Mouse (Mus musculus) limb, embryonic 14.5 days (tissue): ENCODE data around the gene Orm1. TPM values are rescaled to one million over a fixed set of nuclear protein-coding genes. Genes with fewer than 3 reads are reported as not detected.
A peak's percentile ranks its signal among the peaks of the same experiment; 100 is the strongest.

ENCODE experiments used
- ATAC-seq: fragments of 200-750 bp; cut with Nextera tagmentation; 2 replicates; pipeline ENCODE4 v1.8.0; 2017; ENCODE audit warnings: low read depth, moderate number of reproducible peaks, moderate TSS enrichment; ENCODE audit not compliant: low FRiP score
- DNase-seq: peaks from one replicate; pipeline ENCODE4 v3.0.0-alpha.2; 2015; ENCODE audit warnings: low spot score
- H3K27ac ChIP-seq: fragments of 300-500 bp; sonication (generic); replicated peaks from 2 replicates; pipeline ENCODE4 v1.5.1; 2014; ENCODE audit warnings: low read depth, mild to moderate bottlenecking, low read length, moderate library complexity, mixed read lengths
- H3K27me3 ChIP-seq: fragments of 300-500 bp; sonication (generic); 2 replicates; pipeline ENCODE4 v1.6.1; 2014; ENCODE audit warnings: low read length, mixed read lengths; ENCODE audit not compliant: control insufficient read depth, insufficient read depth
- H3K36me3 ChIP-seq: fragments of 300-500 bp; sonication (generic); 2 replicates; pipeline ENCODE4 v1.6.1; 2014; ENCODE audit warnings: mild to moderate bottlenecking, low read length, moderate library complexity, mixed read lengths; ENCODE audit not compliant: control insufficient read depth, insufficient read depth
- H3K4me1 ChIP-seq: fragments of 300-500 bp; sonication (generic); 2 replicates; pipeline ENCODE4 v1.6.1; 2014; ENCODE audit warnings: antibody characterized with exemption, low read length, mixed read lengths; ENCODE audit not compliant: control insufficient read depth, insufficient read depth
- H3K4me2 ChIP-seq: fragments of 300-500 bp; sonication (generic); replicated peaks from 2 replicates; pipeline ENCODE4 v1.6.1; 2014; ENCODE audit warnings: low read depth, mild to moderate bottlenecking, low read length, moderate library complexity; ENCODE audit not compliant: severe bottlenecking
- H3K4me3 ChIP-seq: fragments of 300-500 bp; sonication (generic); replicated peaks from 2 replicates; pipeline ENCODE4 v1.5.1; 2014; ENCODE audit warnings: low read length
- H3K9ac ChIP-seq: fragments of 300-500 bp; sonication (generic); 2 replicates; pipeline ENCODE4 v1.6.1; 2014; ENCODE audit warnings: mild to moderate bottlenecking, low read depth, low read length, moderate library complexity; ENCODE audit not compliant: severe bottlenecking
- H3K9me3 ChIP-seq: fragments of 300-500 bp; sonication (generic); 2 replicates; pipeline ENCODE4 v1.6.1; 2016; ENCODE audit warnings: low read length; ENCODE audit not compliant: control insufficient read depth
- POLR2A ChIP-seq: fragments of 200-500 bp; IDR thresholded peaks from 2 replicates; pipeline ENCODE4 v1.8.0; 2012; ENCODE audit warnings: inconsistent platforms, mild to moderate bottlenecking, moderate library complexity, borderline replicate concordance; ENCODE audit not compliant: insufficient read depth, insufficient read length; ENCODE audit errors: extremely low read depth
- WGBS: fragments of 180-500 bp; shearing (Covaris S2); extraction: QIAGEN DNeasy Blood & Tissue Kit; methylation state at CpG from one replicate; pipeline ENCODE4 v1.1.7; 2014; 5-methylcytosine and 5-hydroxymethylcytosine counted together
- polyA plus RNA-seq, 2 experiments: library from polyadenylated mRNA; depleted of rRNA in 1 of 2; stranded (reverse) in 1 of 2; unstranded in 1 of 2; fragments of >200 nt; fragmentation: Nextera tagmentation in 1 of 2; extraction: Ambion mirVana in 1 of 2; gene quantifications; 2 replicates each; pipeline versions ENCODE4 v1.2.1 to v1.2.3; 2012 to 2014

Orm1 gene
- 0.28 TPM in 1 of 2 replicates, not detected in the other for polyA plus RNA-seq (2012; rRNA removed)
- polyA plus RNA-seq (2014; fragmentation: Nextera tagmentation; extraction: Ambion mirVana): 0.43 and 1.6 TPM in 2 replicates

DNA sequence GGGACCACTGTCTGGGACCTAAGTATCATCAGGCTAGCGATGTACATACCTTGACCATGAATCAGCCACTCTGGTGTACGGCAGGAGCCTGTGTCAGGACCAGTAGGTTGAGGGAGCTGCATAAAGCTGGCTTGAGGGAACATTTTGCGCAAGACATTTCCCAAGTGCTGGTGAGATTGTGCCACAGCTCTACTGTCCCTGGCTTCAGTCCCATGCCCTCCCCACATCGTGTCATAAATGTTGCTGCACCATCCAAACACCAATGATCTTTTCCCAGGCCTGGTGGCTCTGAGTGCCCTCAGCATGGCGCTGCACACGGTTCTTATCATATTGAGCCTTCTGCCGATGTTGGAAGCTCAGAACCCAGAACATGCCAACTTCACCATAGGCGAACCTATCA is at the start of gene Orm1:
Gene Orm1, plus strand, starts transcription at position 266 of the 400 bp plus-strand sequence.
- DNase-seq: no peak
- H3K9ac ChIP-seq: no peak within 1 kb of the TSS
- H3K4me1 ChIP-seq: no peaks in the 10 kb centered on the region
- no peak within 1 kb of the TSS for H3K4me2 ChIP-seq
- ATAC-seq: no peak
- no peaks in the 10 kb centered on the region for H3K36me3 ChIP-seq
- no peaks in the 10 kb centered on the region for H3K9me3 ChIP-seq
- 83% methylated on average over 8 of the region's 8 CpGs for WGBS
- no peak for TF ChIP-seq POLR2A
- H3K27me3 ChIP-seq: no peaks in the 10 kb centered on the region
- no peak within 1 kb of the TSS for H3K4me3 ChIP-seq
- H3K27ac ChIP-seq: no peak within 1 kb of the TSS

DNA sequence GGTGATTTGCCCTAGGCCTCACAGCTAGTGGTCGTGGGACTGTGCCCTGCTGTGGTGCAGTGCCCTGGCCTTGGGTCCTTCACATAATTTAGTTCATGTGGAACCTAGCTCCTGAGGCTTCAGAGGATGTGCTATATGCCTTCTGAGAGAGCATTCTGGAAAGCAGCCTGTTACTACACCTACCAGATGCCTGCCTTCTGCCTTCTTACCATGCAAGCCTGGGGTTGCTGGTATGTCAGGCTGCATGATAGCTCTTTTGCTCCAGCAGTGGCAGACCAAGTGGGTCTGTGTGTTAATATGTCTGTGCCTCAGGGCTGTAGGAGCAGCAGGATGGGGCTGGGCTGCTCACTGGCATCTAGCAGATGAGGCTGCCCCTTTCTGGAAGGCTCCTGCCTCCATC is 48.7 kb upstream of the Orm1 start:
- DNase-seq (no peak), ATAC-seq (no peak)
- Histone ChIP-seq H3K4me3 (no peak overlapping the region), H3K27ac (no peak overlapping the region; the same call in 1 of the 2 replicates), H3K36me3 (peaks cover 85% of the 10 kb centered on the region), H3K9ac (no peak overlapping the region), H3K4me2 (no peak overlapping the region), H3K9me3 (no peaks in the 10 kb centered on the region), H3K4me1 (peaks cover 12% of the 10 kb centered on the region), H3K27me3 (no peaks in the 10 kb centered on the region)
- 71% methylated on average over 1 of the region's 1 CpGs for WGBS
- no peak for TF ChIP-seq POLR2A

DNA sequence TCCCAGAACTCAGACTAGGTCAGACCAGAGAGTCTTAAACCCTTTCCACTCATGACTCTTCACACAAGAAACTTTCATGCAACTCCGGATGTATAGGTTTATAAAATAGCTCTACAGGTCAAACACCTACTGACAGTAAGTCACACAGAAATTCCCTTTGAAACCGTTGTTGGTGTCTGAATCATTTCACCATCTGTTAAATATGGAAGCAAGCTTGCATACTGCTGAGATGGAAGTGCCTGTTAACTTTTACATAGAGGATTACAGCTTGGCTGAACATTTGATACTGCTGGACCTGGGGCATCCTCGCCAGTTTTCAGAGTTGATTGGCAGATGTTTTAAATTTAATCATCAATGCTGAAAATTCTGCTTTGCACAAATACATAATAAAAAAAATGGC is 48.1 kb upstream of the Orm1 start:
- Histone ChIP-seq H3K27ac (no peak overlapping the region), H3K4me1 (peaks cover 8% of the 10 kb centered on the region), H3K27me3 (no peaks in the 10 kb centered on the region), H3K36me3 (peaks cover 91% of the 10 kb centered on the region), H3K4me3 (no peak overlapping the region), H3K9me3 (no peaks in the 10 kb centered on the region), H3K9ac (no peak overlapping the region), H3K4me2 (no peak overlapping the region)
- no peak for TF ChIP-seq POLR2A
- DNase-seq (no peak), ATAC-seq (no peak)
- 46% methylated on average over 3 of the region's 3 CpGs for WGBS

DNA sequence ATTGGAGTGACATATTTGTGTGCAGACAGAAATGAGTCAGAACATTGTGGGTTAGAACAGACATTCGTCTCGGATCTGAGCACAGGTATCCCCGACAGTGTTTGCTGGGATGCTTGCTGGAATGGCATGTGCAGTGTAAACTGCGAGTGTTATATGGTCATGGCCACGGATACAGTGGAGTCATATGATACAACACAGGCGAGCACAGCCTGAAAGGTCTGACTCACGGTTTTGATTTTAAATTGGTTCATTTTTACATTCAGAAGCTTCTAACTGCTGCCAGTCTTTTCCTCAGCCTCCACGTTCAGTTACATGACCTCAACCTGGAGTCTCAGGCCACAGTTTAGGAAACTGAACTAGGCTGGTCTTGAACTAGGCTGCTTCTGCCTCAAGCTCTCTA is 47.5 kb upstream of the Orm1 start:
- Histone ChIP-seq H3K9me3 (no peaks in the 10 kb centered on the region), H3K4me2 (no peak overlapping the region), H3K27me3 (no peaks in the 10 kb centered on the region), H3K36me3 (peaks cover 91% of the 10 kb centered on the region), H3K4me1 (0 out of 2 replicates have a peak, but pooled peaks cover 3% of the 10 kb centered on the region), H3K9ac (no peak overlapping the region), H3K27ac (no peak overlapping the region), H3K4me3 (no peak overlapping the region)
- no peak for DNase-seq
- ATAC-seq: no peak
- WGBS: 77% methylated on average over 8 of the region's 8 CpGs
- no peak for TF ChIP-seq POLR2A

DNA sequence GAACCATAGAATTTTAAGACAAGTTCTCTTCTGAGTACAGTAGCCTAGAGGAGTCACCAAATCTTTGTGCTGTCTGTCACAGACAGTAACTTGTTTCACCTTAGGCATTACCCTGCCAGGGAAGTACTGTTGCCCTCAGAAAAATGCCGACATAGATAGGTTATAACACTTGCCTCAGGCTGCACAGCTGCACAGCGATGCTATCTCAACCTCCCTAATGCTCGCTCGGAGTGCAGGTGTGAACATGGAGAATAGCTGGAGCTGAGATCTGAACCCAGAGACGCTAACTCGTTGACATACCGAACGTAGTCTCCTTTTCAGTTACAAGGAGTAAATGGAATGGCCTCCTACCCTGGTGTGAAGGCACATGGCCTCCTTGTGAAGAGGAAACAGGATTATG is 46.2 kb upstream of the Orm1 start:
- Histone ChIP-seq H3K27me3 (no peaks in the 10 kb centered on the region), H3K27ac (no peak overlapping the region), H3K36me3 (peaks cover 91% of the 10 kb centered on the region), H3K4me2 (no peak overlapping the region), H3K9ac (no peak overlapping the region), H3K4me1 (no peaks in the 10 kb centered on the region), H3K4me3 (no peak overlapping the region), H3K9me3 (no peaks in the 10 kb centered on the region)
- ATAC-seq (no peak), DNase-seq (no peak)
- 81% methylated on average over 8 of the region's 8 CpGs for WGBS
- no peak for TF ChIP-seq POLR2A

DNA sequence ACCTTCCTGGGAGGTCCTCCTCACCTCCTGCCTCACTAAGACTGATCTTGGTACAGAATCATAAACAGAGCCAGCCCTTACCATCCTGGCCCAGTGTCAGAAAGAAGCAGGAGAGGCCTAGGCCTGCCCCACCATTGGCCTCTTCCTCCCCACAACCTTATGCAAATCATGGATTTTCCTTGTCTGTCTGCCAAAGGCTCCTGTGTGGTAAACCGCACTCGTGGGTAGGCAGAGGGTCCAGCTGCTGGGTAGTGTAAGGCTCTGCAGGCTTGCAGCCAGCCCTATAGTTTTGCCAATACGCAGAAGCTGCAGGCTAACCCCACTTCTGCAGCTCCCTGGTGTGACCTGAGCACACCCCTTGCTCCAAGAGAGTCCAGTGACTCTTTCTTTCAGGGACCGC is 41.7 kb upstream of the Orm1 start:
- H3K4me2 ChIP-seq: no peak overlapping the region
- no peaks in the 10 kb centered on the region for H3K9me3 ChIP-seq
- WGBS: 59% methylated on average over 4 of the region's 4 CpGs
- no peaks in the 10 kb centered on the region for H3K4me1 ChIP-seq
- DNase-seq: peak; percentile 20
- no peak for ATAC-seq
- H3K36me3 ChIP-seq: peaks cover 73% of the 10 kb centered on the region
- H3K27me3 ChIP-seq: no peaks in the 10 kb centered on the region
- H3K4me3 ChIP-seq: no peak overlapping the region
- no peak for TF ChIP-seq POLR2A
- no peak overlapping the region for H3K9ac ChIP-seq
- no peak overlapping the region for H3K27ac ChIP-seq
